Mouse (Mus musculus) cerebellum, postnatal 14 days (tissue): ENCODE measurements around the gene Gm13275.
"Not testable (repeated sequence)": the region's sequence is repeated elsewhere in the genome, so short reads cannot be mapped to it uniquely, and the experiment has no call there.

Experiments used
- DNase-seq, 2 experiments: peaks; one replicate each; pipeline ENCODE4 v3.0.0; 2021; ENCODE audit warnings: mixed read lengths in 2 of 2

The Gm13275 gene

GRCm38 (mm10) chr4:88793936-88794675, at the start of gene Gm13275:
Gene Gm13275, plus strand, starts transcription at chr4:88794487.
- peak; percentile 42 to 61 for DNase-seq

- DNase-seq = no peak
These were observed 44.4 kb upstream of the Gm13275 start for GRCm38 (mm10) chr4:88749926-88750325.

- DNase-seq = peak; percentile 72 to 74
These were observed 39.4 kb upstream of the Gm13275 start, which contains the start of gene Gm13271 for GRCm38 (mm10) chr4:88754818-88755340. Gene Gm13271, plus strand, starts transcription at chr4:88754868.

GRCm38 (mm10) chr4:88756581-88757513, 37.4 kb upstream of the Gm13275 start:
- DNase-seq = peak in 1 of 2 experiments; percentile 18

- DNase-seq = peak; percentile 87 to 88
These were observed 36.7 kb upstream of the Gm13275 start for GRCm38 (mm10) chr4:88757628-88758031.

- not testable (repeated sequence) for DNase-seq
These were observed 35.5 kb upstream of the Gm13275 start for GRCm38 (mm10) chr4:88758751-88759150.

- DNase-seq = peak; percentile 30 to 41
These were observed 34.5 kb upstream of the Gm13275 start, which contains the start of gene Gm13283 for GRCm38 (mm10) chr4:88759610-88760268. Gene Gm13283, plus strand, starts transcription at chr4:88760119.

GRCm38 (mm10) chr4:88760431-88760830, 33.9 kb upstream of the Gm13275 start:
- peak; percentile 54 to 59 for DNase-seq

- peak; percentile 70 to 72 for DNase-seq
These were observed 32.5 kb upstream of the Gm13275 start for GRCm38 (mm10) chr4:88761776-88762175.

- DNase-seq = peak in 1 of 2 experiments; percentile 23
These were observed 31.9 kb upstream of the Gm13275 start for GRCm38 (mm10) chr4:88762341-88762740.

- DNase-seq = peak; percentile 21 to 33
These were observed 30.8 kb upstream of the Gm13275 start for GRCm38 (mm10) chr4:88763384-88764018.

GRCm38 (mm10) chr4:88773534-88773933, 20.8 kb upstream of the Gm13275 start, which contains the start of gene Gm13290:
Gene Gm13290, plus strand, starts transcription at chr4:88773834.
- not testable (repeated sequence) for DNase-seq

- DNase-seq = not testable (repeated sequence)
These were observed 17.7 kb upstream of the Gm13275 start, which contains the start of gene Gm13289 for GRCm38 (mm10) chr4:88776622-88777021. Gene Gm13289, plus strand, starts transcription at chr4:88776922.

- not testable (repeated sequence) for DNase-seq
These were observed 14.7 kb upstream of the Gm13275 start, which contains the start of gene Gm13272 for GRCm38 (mm10) chr4:88779550-88779949. Gene Gm13272, plus strand, starts transcription at chr4:88779850.

- not testable (repeated sequence) for DNase-seq
These were observed 14.0 kb upstream of the Gm13275 start for GRCm38 (mm10) chr4:88780320-88780719.

- DNase-seq = not testable (repeated sequence)
These were observed 12.5 kb upstream of the Gm13275 start, which contains the start of gene Ifnz for GRCm38 (mm10) chr4:88781831-88782230. Gene Ifnz, plus strand, starts transcription at chr4:88782131.

GRCm38 (mm10) chr4:88782335-88782734, 12.0 kb upstream of the Gm13275 start:
- not testable (repeated sequence) for DNase-seq

- not testable (repeated sequence) for DNase-seq
These were observed 8.9 kb upstream of the Gm13275 start, which contains the start of gene Gm13276 for GRCm38 (mm10) chr4:88785409-88785808. Gene Gm13276, plus strand, starts transcription at chr4:88785709.

GRCm38 (mm10) chr4:88788402-88788801, 5.9 kb upstream of the Gm13275 start, which contains the start of gene Gm13277:
Gene Gm13277, plus strand, starts transcription at chr4:88788632.
- peak; percentile 76 for DNase-seq

- DNase-seq = not testable (repeated sequence)
These were observed 3.0 kb upstream of the Gm13275 start, which contains the start of gene Gm13278 for GRCm38 (mm10) chr4:88791250-88791649. Gene Gm13278, plus strand, starts transcription at chr4:88791550.

GRCm38 (mm10) chr4:88797097-88797496, 2.8 kb downstream of the Gm13275 start, which contains the start of gene Gm13279:
Gene Gm13279, plus strand, starts transcription at chr4:88797397.
- DNase-seq = not testable (repeated sequence)
